Mouse (Mus musculus): ENCODE results near the gene Hmgcs2. TPM values are rescaled to one million over a fixed set of nuclear protein-coding genes. Genes with fewer than 3 reads are reported as not detected.

The Hmgcs2 gene
- total and polyA plus RNA-seq, 3 experiments, result not detected

- DNase-seq (ENCODE audit: extremely low read depth), result no peak
- TF ChIP-seq PAX5 (IDR thresholded peaks at IDR 0.05; ENCODE audit: low read length), result no peak
- no peak for TF ChIP-seq IRF4 (IDR thresholded peaks at IDR 0.05; ENCODE audit: low read depth, low read length)
- no peak for TF ChIP-seq ELF1 (IDR thresholded peaks at IDR 0.05; ENCODE audit: low read depth, low read length)
- no peak for TF ChIP-seq GABPA (IDR thresholded peaks at IDR 0.05; ENCODE audit: insufficient replicate concordance, low read depth, low read length)
- no peak for TF ChIP-seq NELFE (IDR thresholded peaks at IDR 0.05; ENCODE audit: low read depth, low read length)
- TF ChIP-seq MAZ (IDR thresholded peaks at IDR 0.05; ENCODE audit: low read depth, low read length), result no peak
- no peak for TF ChIP-seq POLR2AphosphoS2 (IDR thresholded peaks at IDR 0.05; ENCODE audit: low read depth, low read length)
- TF ChIP-seq MYC (IDR thresholded peaks at IDR 0.05; ENCODE audit: low read depth, low read length), result no peak
- no peak for TF ChIP-seq RAD21 (IDR thresholded peaks at IDR 0.05; ENCODE audit: low read depth, low read length)
- TF ChIP-seq UBTF (IDR thresholded peaks at IDR 0.05; ENCODE audit: low read depth, low read length), result no peak
- no peak for TF ChIP-seq ZMIZ1 (IDR thresholded peaks at IDR 0.05; ENCODE audit: low read depth, low read length)
- TF ChIP-seq USF2 (conservative IDR thresholded peaks at IDR 0.05; ENCODE audit: low read depth, low read length), result no peak
- TF ChIP-seq EP300 (IDR thresholded peaks at IDR 0.05; ENCODE audit: low read length), result no peak
- no peak for TF ChIP-seq POLR2A (IDR thresholded peaks at IDR 0.05; ENCODE audit: low read depth, low read length)
- no peak for TF ChIP-seq JUND (conservative IDR thresholded peaks at IDR 0.05; ENCODE audit: low read depth, low read length)
- Histone ChIP-seq H3K9me3 (replicated peaks; ENCODE audit: low read length) (no peaks in the 10 kb centered on the region), H3K36me3 (replicated peaks in 1 of 2; ENCODE audit: control insufficient read depth in 1 of 2, insufficient read depth in 1 of 2, low read length in 1 of 2) (no peaks in the 10 kb centered on the region), H3K4me1 (ENCODE audit: control insufficient read depth in 1 of 2, insufficient read depth in 2 of 2) (peaks cover 0 to 4% of the 10 kb centered on the region in 2 experiments; a peak in 2 of 4 replicates), H3K27me3 (replicated peaks) (no peaks in the 10 kb centered on the region), H3K79me2 (replicated peaks; ENCODE audit: control insufficient read depth, extremely low read depth, insufficient read depth, poor library complexity, severe bottlenecking) (no peaks in the 10 kb centered on the region), H3K27ac (ENCODE audit: insufficient read depth, low read depth) (no peak overlapping the region), H3K9ac (ENCODE audit: insufficient read depth, low read depth) (no peak overlapping the region), H3K4me3 (replicated peaks in 1 of 3; ENCODE audit: low read depth in 2 of 3, low read length in 2 of 3, poor library complexity in 1 of 3) (no peak overlapping the region), H3K4me2 (ENCODE audit: insufficient read depth, low read depth, poor library complexity, severe bottlenecking) (no peak overlapping the region)
- dilution Hi-C loops (cut with MboI; ENCODE audit: extremely low pct_ligation_motif_present, extremely low pct_unique_long_range_greater_than_20kb, low sequenced_read_pairs) (no loop called here), in situ Hi-C loops (cut with MboI; ENCODE audit: low pct_ligation_motif_present, low pct_unique_long_range_greater_than_20kb, low sequenced_read_pairs) (no loop called here)
Measured at GRCm38 (mm10) chr3:98249378-98249777, 30.9 kb upstream of the Hmgcs2 start.

GRCm38 (mm10) chr3:98249833-98250448 lies 30.3 kb upstream of the Hmgcs2 start:
- H3K79me2 ChIP-seq (replicated peaks; ENCODE audit: control insufficient read depth, extremely low read depth, insufficient read depth, poor library complexity, severe bottlenecking), result no peaks in the 10 kb centered on the region
- no peak for TF ChIP-seq TCF12 (IDR thresholded peaks at IDR 0.05; ENCODE audit: low read depth, low read length)
- TF ChIP-seq NRF1 (IDR thresholded peaks at IDR 0.05; ENCODE audit: low read depth, low read length), result no peak
- no peak for TF ChIP-seq E2F4 (IDR thresholded peaks at IDR 0.05; ENCODE audit: insufficient replicate concordance, low read depth, low read length)
- TF ChIP-seq KAT2A (IDR thresholded peaks at IDR 0.05; ENCODE audit: insufficient replicate concordance, low read length), result no peak
- no peak for TF ChIP-seq SIN3A (IDR thresholded peaks at IDR 0.05; ENCODE audit: low read length)
- TF ChIP-seq NELFE (IDR thresholded peaks at IDR 0.05; ENCODE audit: low read depth, low read length), result no peak
- no peak for TF ChIP-seq USF1 (IDR thresholded peaks at IDR 0.05; ENCODE audit: low read depth, low read length)
- no peak for TF ChIP-seq CHD1 (IDR thresholded peaks at IDR 0.05; ENCODE audit: low read depth, low read length)
- TF ChIP-seq ZKSCAN1 (IDR thresholded peaks at IDR 0.05; ENCODE audit: borderline replicate concordance, low read depth, low read length), result no peak
- no peak for TF ChIP-seq MAZ (IDR thresholded peaks at IDR 0.05; ENCODE audit: low read depth, low read length)
- no peak for TF ChIP-seq MYC (IDR thresholded peaks at IDR 0.05; ENCODE audit: low read depth, low read length)
- no peak for TF ChIP-seq RAD21 (IDR thresholded peaks at IDR 0.05; ENCODE audit: low read depth, low read length)
- TF ChIP-seq BHLHE40 (IDR thresholded peaks at IDR 0.05; ENCODE audit: low read depth, low read length), result no peak
- TF ChIP-seq UBTF (IDR thresholded peaks at IDR 0.05; ENCODE audit: low read depth, low read length), result no peak
- TF ChIP-seq CHD2 (IDR thresholded peaks at IDR 0.05; ENCODE audit: low read length), result no peak
- TF ChIP-seq POLR2AphosphoS2 (IDR thresholded peaks at IDR 0.05; ENCODE audit: low read depth, low read length), result no peak
- no peak for TF ChIP-seq ELF1 (IDR thresholded peaks at IDR 0.05; ENCODE audit: low read depth, low read length)
- no peak for TF ChIP-seq PAX5 (IDR thresholded peaks at IDR 0.05; ENCODE audit: low read length)
- no peak for TF ChIP-seq TBP (conservative IDR thresholded peaks at IDR 0.05; ENCODE audit: low read depth, low read length)
- TF ChIP-seq HCFC1 (IDR thresholded peaks at IDR 0.05; ENCODE audit: low read depth, low read length), result no peak
- no peaks in the 10 kb centered on the region for H3K27me3 ChIP-seq (replicated peaks)
- H3K4me1 ChIP-seq (ENCODE audit: control insufficient read depth in 1 of 2, insufficient read depth in 2 of 2), result peaks cover 0 to 4% of the 10 kb centered on the region in 2 experiments; a peak in 2 of 4 replicates
- no peak overlapping the region for H3K9ac ChIP-seq (ENCODE audit: insufficient read depth, low read depth)
- no peaks in the 10 kb centered on the region for H3K9me3 ChIP-seq (replicated peaks; ENCODE audit: low read length)
- H3K4me2 ChIP-seq (ENCODE audit: insufficient read depth, low read depth, poor library complexity, severe bottlenecking), result no peak overlapping the region
- no peak overlapping the region for H3K4me3 ChIP-seq (replicated peaks in 1 of 3; ENCODE audit: low read depth in 2 of 3, low read length in 2 of 3, poor library complexity in 1 of 3)
- dilution Hi-C loops (cut with MboI; ENCODE audit: extremely low pct_ligation_motif_present, extremely low pct_unique_long_range_greater_than_20kb, low sequenced_read_pairs), result no loop called here
- in situ Hi-C loops (cut with MboI; ENCODE audit: low pct_ligation_motif_present, low pct_unique_long_range_greater_than_20kb, low sequenced_read_pairs), result no loop called here
- DNase-seq (ENCODE audit: extremely low read depth), result no peak
- no peaks in the 10 kb centered on the region for H3K36me3 ChIP-seq (replicated peaks in 1 of 2; ENCODE audit: control insufficient read depth in 1 of 2, insufficient read depth in 1 of 2, low read length in 1 of 2)
- no peak overlapping the region for H3K27ac ChIP-seq (ENCODE audit: insufficient read depth, low read depth)

Data from CH12.LX (cell line).